Mouse (Mus musculus): ENCODE measurements around the gene Pbx3. TPM values are rescaled to one million over a fixed set of nuclear protein-coding genes. Genes with fewer than 3 reads are reported as not detected.

Pbx3 gene
- polyA plus RNA-seq (2012; rRNA removed), result 5.1 and 5.2 TPM in 2 replicates

DNA sequence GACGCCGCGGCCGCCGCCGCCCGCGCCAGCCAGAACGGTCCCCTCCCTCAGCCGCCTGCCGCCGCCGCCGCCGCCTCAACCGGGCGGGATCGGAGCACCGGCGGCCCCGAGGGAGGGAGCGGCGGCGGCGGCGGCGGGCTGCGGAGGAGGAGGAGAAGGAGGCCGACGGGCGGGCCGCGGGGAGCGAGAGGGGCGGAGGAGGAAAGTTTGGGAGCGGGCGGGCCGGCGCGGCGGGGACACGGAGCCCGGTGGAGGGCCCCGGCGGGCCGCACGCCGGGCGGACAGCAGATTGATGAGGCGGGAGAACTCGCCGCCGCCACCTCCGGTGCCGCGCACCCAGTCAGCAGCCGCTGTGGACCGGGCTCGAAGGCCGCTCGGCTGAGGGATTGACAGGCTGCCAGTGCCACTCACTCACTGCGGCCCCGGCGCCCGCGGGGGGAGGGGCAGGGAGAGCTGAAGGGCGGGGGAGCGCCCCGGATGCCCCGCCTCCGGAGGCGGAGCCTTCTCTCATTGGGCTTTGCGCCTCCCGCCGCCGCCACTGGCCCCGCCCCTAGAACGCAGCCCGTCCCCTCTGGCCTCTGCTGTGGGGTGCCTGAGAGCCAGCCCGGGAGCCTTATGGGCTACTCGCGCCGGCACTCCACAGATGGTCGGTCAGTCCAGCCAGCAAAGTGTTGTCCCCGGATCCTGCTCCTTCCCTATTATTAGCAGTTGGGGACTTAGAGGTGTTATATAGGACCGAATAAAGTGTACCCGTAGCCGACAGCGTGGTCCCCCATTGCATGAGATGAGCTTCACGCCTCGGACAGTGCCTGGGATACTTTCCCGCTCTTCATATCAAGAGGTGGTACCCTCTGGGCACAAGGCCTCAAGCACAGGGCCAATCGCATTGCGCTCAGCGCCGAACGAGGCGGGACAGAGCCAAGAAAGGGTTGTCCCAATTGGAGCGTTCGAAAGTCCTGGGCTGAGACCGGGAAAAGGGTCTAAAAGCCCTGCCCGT lies at the start of gene Pbx3:
Gene Pbx3, minus strand, starts transcription at position 838 of the 997 bp plus-strand sequence.
- peak; percentile 82 for DNase-seq (ENCODE audit: low read depth, low spot score)
- WGBS, result 1% methylated on average over 97 of the region's 102 CpGs

DNA sequence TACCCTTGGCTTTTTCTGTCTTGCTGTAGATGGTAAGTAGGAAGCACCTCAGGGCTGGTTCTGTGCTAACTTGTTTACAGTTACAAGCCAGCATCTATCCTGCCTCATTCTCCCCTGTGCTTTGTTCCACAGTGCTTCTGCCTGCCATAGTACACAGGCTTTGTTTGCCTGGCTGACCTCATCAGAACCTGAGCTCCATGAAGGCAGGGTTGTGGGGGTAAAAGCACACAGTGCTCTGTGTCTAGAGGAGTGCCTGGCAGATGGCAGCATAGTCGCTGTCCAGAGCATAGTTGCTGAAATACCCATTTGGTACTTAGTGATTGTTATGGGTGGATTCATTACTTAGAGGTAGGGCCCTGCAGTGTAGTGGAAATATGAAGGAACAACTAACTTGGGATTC lies 47.3 kb upstream of the Pbx3 start:
- DNase-seq (ENCODE audit: low read depth, low spot score), result no peak
- WGBS, result 63% methylated on average over 1 of the region's 1 CpGs

DNA sequence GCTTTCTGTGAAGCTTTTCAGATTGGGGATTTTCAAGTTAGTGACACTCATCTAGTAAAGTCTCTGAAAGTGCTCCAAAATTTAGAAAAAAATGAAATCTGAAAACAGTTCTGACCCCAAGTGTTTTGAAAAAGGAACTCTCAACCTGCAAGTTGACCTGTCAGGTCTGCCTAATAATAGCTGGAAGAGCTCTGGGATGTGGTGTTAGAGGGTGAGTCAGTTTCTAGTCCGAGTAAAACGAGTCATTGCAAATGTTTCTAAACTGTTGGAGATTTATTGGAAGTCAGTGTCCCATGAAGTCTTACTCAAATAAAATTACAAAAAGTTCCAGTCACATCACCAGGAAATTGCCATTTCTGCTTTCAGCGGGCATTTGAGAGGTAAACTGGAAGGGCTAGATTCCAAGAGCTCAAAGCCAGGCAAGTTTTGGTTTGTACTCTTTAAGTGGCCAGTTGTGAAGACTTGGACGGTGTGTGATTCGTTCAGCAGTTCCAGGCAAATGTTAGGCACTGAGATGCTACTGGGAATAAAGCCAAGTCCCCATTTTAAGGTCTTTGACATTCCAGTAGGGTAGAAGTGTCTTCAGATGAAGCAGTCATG lies 36.9 kb upstream of the Pbx3 start:
- DNase-seq (ENCODE audit: low read depth, low spot score), result no peak
- WGBS, result 49% methylated on average over 5 of the region's 5 CpGs

DNA sequence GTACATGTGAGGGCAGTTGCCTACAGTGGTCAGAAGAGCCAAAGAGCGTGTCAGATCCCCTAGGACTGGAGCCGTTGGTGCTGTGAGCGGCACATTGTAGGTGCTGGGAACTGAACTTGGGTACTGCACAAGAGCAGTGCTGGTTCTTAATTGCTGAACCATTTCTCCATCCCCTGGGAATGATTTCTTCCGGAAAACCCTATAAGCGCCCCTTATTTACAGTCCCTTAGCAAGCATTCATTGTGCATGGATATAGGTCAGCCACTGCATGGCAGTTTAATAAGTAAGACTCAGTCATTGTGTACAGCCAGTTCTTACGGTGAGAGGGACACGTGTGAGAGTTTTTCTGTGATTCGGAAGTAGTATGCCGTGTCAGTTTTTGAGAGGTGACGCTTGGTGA lies 35.4 kb upstream of the Pbx3 start:
- 93% methylated on average over 10 of the region's 10 CpGs for WGBS
- no peak for DNase-seq (ENCODE audit: low read depth, low spot score)

DNA sequence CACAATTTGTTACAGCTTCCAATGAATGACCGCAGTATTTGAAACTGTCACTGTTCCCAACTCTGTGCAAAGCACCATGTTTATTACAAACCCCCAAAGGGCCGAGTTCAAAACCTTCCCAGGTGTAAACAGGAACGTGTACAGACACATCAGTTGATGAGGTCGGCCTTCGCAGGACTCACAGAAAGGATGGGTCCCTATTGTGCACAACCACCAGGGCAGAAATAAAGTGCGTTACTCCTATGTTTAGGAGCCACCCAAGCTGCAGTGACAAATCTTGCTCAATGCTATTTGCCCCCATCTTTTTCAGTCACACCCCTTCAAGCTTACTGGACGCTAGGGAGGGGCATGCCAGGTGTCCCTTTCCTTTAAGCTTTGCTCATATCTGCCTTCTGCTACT lies 34.7 kb upstream of the Pbx3 start:
- DNase-seq (ENCODE audit: low read depth, low spot score), result peak; percentile 6
- WGBS, result 19% methylated on average over 7 of the region's 7 CpGs

DNA sequence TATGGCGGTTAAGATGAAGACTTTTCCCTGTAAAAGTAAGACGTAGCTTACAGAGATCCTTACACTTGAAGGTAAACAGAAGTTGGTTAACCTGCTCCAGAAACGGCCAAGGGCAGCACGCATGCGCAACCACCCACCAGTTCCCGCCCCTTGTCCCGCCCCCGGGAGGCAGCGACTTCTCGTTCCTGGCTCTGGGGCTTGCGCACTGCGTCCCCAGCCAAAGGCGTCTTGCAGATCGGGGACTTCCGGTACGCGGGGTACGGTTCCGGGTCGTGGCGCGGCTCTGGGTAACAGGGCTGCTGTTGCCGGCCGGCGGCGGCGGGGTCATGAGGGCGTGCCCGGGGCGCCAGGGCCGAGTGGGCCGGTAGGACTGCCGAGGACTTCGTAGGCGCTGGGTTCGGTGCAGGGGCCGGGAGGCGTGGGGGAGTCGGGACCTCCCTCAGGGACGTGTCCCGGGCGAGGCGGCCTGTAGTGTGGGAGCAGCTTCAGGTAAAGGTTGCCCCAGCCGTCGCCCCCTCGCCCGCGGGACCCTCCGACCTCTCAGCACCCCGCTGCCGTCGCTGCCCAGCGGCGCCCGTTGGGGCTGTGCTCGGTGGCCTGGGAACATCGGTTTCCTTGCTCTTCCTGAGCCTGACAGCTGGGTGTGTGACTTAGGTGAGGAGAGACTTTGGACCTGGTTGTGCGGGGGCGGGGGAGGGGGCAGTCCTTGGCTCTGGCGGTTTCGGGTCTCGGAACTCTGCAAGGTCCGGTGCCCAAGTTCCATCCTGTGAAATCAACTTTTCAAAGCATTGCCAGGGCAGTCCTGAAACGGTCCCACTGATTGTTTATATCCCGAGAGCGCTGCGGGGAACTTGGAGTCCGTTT lies 33.9 kb upstream of the Pbx3 start, which contains the start of gene Mapkap1:
Gene Mapkap1, plus strand, starts transcription at position 171 of the 864 bp plus-strand sequence.
- peak; percentile 86 for DNase-seq (ENCODE audit: low read depth, low spot score)
- whole genome bisulfite sequencing, result under 1% methylated on average over 68 of the region's 68 CpGs

DNA sequence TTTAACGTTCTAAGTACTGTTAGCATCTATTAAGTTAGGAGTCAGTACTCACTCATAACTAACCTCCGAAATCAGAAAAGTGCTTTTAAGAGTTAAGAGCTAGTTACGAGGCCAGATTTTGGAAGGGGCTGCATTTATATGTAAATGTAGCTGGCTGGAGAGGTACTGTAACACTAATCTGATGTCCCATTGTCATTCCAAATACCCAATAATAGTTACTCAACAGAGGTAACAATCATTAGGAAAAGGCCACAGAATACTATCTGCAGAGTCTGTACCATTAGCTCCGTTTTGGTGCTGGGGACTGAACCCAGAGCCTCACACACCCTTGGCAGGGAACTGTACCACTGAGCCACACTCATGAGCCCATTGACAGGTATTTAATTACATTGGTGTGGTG lies 26.6 kb upstream of the Pbx3 start:
- WGBS, result 74% methylated on average over 4 of the region's 4 CpGs

DNA sequence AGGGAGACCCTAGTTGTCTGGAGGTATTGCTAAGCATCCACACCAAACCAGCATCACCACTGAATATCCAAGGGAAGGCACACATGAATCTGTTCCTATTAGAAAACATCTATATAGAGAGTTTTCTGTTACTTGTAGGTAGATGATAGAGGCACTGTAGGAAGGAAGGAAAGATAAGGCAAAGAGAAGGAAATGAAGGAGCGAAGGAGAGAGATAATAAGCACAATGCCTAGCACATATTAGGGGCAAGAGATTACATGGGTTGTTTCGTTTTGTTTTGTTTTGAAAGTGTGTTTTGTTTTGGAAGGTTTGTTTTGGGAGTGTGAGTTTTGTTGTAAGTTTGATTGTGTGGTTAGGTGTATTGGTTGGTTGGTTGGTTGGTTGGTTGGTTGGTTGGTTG lies 6.0 kb upstream of the Pbx3 start:
- WGBS, result 92% methylated on average over 2 of the region's 2 CpGs
- no peak for DNase-seq (ENCODE audit: low read depth, low spot score)

More for the DNA sequence above, 26.6 kb upstream of the Pbx3 start:
- DNase-seq (ENCODE audit: low read depth, low spot score), result no peak

DNA sequence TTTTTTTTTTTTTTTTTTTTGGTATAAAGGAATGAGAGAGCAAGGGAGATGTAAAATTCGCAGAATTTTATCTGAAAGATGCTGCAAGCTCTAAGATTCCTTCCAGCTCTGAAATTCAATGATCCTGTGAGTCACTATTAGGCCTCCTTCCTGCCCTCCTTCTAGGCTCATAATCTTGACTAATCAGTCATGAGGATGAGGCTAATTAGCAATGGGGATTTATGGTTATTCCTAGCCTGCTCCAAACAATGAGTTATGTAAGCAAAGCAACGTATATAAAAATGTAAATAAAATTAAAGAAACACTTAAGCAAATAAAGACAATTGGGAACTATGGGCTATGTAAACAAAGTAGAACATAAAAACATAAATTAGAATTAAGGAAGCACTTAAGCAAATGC lies 1.4 kb upstream of the Pbx3 start:
- DNase-seq (ENCODE audit: low read depth, low spot score), result no peak
- WGBS, result 60% methylated on average over 2 of the region's 2 CpGs

DNA sequence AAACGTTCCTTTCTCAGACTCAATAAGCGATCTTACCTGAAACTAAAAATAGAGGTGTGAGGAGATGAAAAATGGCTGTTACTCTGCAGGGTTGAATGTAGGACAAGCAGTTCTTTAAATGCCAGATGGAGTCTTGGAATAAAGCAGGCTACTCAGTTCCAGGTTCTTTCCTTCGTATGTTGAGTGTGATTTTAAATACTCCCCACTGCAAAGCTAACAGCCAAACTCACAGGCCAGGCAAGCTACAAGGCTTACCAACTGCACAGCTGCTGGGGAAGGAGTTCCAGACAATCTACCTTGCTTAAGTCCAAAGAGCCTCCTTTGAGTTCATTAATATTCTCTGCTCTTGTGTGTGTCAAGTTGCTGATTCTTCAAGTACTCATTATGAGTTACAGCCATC lies 944 bp upstream of the Pbx3 start:
- DNase-seq (ENCODE audit: low read depth, low spot score), result no peak
- WGBS, result 65% methylated on average over 3 of the region's 3 CpGs

DNA sequence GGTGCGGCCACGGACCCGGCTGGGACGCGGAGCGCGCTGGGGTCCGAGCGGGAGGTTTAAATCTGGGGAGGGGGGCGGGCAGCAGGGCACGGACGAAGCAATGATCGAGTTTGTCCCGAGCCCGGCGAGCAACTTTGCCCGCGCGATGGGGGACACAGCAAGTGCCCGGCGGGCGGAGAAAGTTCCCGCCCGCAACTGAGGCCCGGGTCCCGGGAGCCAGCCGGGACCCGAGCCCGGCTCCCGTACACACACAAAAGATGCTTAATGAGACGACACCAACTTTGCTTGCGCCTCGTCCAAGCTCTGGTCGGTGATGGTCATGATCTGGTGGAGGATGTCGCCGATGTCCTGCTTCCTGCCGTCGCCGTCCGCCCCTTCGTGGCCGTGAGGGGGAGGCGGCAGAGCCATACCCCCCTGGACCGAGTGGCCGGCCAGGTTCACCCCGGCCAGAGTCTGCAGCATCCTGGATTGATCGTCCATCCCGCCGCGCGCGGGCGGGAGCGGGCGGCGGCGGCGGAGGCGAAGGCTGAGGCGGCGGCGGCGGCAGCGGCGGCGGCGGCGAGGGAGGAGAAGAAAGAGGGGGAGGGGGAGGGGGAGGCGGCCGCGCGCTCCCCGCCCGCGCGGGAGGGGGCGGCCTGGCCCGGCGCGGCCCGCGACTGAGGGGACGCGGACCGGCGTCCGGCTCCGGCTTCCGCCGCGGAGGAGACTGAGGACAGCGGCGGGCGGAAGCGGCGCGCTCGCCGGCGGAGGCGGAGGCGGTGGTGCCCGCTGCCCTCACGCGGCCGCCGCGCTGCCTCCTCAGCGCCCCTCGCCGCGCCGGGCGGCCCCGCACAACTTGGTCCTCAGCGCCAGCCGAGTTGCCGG lies 1.3 kb downstream of the Pbx3 start:
- under 1% methylated on average over 89 of the region's 118 CpGs for WGBS
- no peak for DNase-seq (ENCODE audit: low read depth, low spot score)

DNA sequence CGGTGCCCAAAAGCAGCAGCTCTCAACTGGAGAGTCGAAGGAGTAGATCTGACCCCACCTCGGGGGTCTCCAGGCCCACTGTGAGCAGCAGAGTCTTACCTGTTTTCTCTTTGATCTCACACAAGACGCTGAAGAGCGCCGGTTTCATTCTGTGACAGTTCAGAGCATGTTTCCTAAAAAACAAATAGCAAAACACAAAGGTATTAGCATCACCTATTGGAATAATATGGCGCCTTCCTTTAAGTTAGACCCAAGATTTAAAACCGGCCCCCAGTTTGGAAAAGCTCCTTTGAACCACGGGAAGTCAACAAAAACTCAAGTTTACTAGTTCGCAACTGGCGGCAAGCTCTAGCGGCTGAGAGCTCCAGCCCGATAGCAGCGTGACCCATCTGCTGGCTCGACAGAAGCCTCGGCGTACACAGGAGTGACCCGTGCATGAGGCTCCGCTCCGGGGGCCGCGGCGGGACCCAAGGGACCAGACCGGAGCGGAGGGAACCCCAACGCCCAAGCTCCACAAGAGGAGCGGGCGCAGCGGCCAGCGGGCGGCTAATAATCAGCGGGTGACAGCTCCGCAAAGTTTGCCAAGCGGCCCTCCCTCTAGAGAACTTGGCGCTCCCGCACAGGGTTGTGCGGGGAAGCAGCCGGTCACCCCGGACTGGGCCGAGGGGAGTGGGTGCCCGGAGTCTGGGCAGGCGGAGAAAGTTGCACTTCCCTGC lies 2.1 kb downstream of the Pbx3 start:
- no peak for DNase-seq (ENCODE audit: low read depth, low spot score)
- WGBS, result 4% methylated on average over 42 of the region's 42 CpGs

DNA sequence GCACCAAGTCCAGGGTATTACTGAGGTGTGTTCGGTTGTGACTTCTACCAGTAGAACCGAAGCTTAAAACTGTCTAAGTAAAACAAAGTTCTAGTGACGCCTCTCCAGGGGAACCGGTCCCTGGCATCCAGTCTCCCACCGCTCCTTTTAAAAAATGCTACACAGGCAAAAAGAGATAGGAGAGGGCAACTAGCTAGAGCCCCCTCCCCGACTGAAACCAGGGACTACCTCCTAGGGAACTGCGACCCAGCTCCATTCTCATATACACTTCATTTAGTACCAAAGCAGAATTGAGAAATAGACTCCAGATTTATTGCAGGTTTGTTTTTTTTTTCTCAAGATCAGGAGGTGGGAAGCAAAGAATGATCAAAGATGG lies 2.6 kb downstream of the Pbx3 start:
- no peak for DNase-seq (ENCODE audit: low read depth, low spot score)
- WGBS, result 68% methylated on average over 7 of the region's 7 CpGs

DNA sequence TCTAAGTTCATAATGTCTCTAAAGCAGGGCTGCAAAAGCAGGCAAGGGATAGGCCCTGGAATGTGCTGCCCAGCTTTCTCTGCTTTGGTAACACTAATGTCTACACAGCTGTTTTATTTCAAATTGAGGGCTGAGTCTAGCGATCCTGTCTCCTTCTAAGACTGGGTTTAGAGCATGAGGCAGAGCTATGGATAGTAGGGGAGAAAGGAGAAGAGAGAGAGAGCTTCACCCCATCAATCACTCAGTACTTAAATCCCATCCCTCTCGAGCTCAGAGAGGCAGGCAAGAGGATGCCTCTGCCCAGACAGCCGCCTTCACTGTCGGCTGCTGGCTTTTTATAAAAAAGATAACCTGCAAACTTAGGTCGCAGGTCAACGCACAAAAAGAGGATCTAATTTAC lies 4.5 kb downstream of the Pbx3 start:
- 76% methylated on average over 6 of the region's 6 CpGs for WGBS
- DNase-seq (ENCODE audit: low read depth, low spot score), result no peak

DNA sequence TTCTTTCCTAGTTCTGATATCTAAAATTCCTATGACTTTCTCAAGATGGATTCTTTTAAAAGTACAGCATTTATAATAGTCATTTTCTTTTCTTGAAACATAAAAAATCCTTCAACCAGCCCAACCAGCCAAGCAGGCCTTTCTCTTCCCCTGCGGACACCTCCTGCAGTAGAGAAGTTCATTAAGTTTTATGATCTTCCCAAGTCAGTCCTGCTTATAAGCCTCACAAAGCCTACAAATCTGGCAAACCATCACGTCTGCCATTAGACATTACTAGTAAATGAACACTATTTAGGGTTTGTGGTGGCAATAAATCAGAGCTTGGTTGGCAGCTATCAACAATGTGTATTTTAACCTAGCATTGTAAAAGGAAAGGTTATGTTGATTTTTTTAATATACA lies 5.9 kb downstream of the Pbx3 start:
- 62% methylated on average over 2 of the region's 2 CpGs for WGBS
- no peak for DNase-seq (ENCODE audit: low read depth, low spot score)

DNA sequence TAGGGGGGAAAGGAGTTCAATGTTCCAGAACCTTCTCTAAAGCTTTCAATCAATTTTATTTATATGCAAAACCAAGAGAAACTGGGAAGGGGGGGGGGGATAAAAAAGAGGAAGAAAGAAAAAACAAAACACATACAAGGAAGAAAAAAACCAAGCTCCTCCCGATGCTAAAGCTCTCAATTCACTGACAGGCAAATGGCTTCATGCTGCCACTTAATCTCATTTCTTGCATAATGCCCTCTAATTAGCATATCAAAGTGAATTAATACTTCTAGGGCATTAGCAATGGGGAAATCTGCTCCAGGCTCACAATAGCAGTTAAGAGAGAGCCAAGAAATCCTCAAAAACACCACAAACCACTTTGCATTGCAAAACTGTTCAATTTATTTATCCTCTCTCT lies 9.3 kb downstream of the Pbx3 start:
- WGBS, result 18% methylated on average over 1 of the region's 1 CpGs
- DNase-seq (ENCODE audit: low read depth, low spot score), result no peak

DNA sequence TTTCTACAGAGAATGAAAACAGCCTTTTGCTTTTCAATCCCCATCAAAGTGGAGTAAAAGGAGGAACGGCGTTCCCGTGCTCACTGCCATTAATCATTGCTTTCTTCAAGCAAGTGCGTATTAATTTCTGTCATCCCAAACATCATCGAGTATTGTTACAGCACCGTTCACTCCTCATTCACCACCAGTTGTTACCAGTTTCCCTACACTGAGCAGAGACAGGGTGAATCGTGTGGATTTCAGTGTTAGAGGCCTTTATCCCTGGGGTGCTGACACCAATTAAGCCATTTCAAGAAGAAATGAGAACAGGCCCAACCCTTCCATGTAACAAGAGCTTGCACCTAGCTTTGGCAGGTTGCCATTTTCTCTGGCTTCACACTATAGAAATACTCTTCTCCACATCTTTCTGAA lies 17.1 kb downstream of the Pbx3 start:
- no peak for DNase-seq (ENCODE audit: low read depth, low spot score)
- WGBS, result 80% methylated on average over 7 of the region's 7 CpGs

DNA sequence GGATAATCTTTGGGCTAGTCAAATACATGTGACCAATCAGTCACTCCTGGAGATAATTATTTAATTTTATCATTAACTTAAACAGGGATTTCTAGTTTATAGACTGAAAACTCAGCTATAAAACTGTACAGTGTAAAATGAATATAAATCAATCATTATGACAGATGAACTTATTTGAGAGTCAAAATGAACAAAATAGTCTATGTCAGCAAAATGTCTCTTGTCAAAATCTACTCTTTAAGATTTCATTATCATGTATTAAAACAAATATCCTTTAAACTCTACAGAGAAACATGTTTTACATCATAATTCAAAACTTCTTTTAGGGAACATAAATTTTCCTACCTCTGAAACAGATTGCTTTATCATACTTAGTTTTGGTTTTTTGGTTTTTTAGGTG lies 20.9 kb downstream of the Pbx3 start:
- DNase-seq (ENCODE audit: low read depth, low spot score), result no peak

DNA sequence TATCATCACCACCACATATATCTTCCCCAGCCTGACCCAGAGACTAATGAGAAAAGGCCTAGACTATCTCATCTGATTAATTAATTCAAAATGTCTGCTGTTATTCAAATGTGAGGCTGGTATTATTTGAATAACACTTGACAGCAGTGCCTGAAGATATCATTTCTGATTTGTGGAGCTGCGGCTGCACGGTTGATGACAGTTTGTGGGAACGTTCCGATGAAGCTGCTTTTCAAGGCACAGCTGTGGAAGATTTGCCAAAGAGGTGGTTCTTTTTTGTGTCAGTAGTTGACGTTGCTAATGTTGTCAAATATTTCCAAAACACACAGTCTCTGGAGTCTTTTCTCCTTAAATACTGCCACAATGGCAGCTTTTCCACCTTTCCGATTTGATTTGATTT lies 25.8 kb downstream of the Pbx3 start:
- no peak for DNase-seq (ENCODE audit: low read depth, low spot score)
- 81% methylated on average over 6 of the region's 6 CpGs for WGBS

All from large intestine, adult 2 months (tissue).